Mouse (Mus musculus): ENCODE data around the gene 4932438H23Rik.

4932438H23Rik gene

GRCm38 (mm10) chr16:91095022-91095421, at the start of gene 4932438H23Rik:
Gene 4932438H23Rik, minus strand, starts transcription at chr16:91095122.
- DNase-seq (ENCODE audit: low spot score) = no peak

GRCm38 (mm10) chr16:91140991-91141630, 46.2 kb upstream of the 4932438H23Rik start:
- DNase-seq (ENCODE audit: low spot score) = no peak

- no peak for DNase-seq (ENCODE audit: low spot score)
Observed at GRCm38 (mm10) chr16:91140457-91140856, 45.5 kb upstream of the 4932438H23Rik start.

DNA sequence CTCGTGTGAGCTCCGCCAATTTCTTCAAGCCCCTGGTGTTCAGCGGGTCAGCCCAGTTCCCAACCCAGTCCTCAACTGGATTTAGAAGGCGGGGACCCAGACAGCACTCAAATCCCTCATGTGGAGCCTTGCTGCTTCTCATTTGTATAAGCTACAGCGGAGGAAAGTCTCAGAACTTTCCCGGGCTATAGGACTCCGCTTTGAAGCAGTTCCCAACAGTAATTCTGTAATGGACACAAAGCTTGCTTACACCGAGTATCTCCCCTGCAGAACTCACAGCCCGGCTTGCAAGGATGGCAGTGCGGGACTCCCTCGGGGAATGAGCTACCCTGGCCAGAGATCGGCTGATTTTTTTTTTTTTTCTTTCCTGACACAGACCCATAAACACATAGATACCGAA, 45.1 kb upstream of the 4932438H23Rik start:
- no peak for DNase-seq (ENCODE audit: low spot score)

- no peak for DNase-seq (ENCODE audit: low spot score)
Observed at GRCm38 (mm10) chr16:91139481-91139880, 44.6 kb upstream of the 4932438H23Rik start.

GRCm38 (mm10) chr16:91138736-91139135, 43.8 kb upstream of the 4932438H23Rik start:
- DNase-seq (ENCODE audit: low spot score) = no peak

- no peak for DNase-seq (ENCODE audit: low spot score)
Observed at GRCm38 (mm10) chr16:91138151-91138550, 43.2 kb upstream of the 4932438H23Rik start.

DNA sequence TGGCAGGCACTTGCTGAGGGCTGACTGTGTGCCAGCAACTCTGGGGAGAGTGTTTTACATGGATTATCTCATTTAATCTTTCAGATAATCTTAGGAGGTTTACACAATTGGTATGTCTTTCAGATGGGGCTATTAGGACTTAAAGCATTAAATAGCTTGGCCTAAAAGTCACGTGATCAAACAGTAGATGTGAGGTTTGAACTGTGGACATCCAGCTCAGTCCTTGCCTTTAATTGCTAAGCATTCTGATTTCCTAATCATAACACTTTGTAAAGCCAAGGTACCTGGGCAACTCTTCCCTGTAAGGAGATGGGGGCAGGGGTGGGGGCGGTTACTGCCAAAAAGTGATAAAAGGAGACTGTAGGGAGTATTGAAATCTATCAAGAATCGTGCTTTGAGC, 41.7 kb upstream of the 4932438H23Rik start:
- DNase-seq (ENCODE audit: low spot score) = no peak

DNA sequence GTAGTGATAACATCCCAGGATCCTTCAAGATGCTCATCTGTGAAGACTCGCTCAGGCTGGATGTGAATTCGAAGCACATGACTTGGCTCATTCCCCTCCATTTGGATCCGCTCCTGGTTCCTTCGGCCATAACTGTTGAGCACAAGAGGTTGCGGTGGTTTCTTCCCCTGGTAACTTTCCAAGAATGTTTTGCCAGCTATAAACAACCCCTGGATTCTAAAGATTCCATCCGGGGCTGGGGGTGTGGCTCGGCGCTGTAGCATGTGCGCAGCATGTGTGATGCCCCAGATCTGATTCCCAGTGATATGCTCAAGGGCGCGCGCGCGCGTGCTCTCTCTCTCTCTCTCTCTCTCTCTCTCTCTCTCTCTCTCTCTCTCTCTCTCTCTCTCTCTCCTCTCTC, 35.0 kb upstream of the 4932438H23Rik start:
- DNase-seq (ENCODE audit: low spot score) = no peak

DNA sequence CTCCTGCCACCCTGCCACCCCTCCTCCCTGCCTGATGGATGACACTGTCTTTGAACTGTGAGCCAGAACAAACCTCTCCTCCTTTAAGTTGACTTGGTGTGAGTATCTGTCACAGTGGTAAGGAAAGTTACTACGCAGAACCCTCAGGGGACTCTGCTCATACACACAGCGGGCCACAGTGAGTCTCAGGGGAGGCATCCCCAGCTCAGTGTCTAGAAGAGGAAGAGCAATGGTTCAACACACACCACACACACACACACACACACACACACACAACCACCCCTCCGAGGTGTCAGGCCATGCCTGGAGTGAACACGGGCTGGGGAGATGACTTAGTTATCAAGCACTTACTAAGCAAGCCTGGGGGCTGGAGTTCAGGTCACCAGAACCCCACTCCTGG, 33.5 kb upstream of the 4932438H23Rik start:
- no peak for DNase-seq (ENCODE audit: low spot score)

GRCm38 (mm10) chr16:91126734-91127524, 32.0 kb upstream of the 4932438H23Rik start:
- DNase-seq (ENCODE audit: low spot score) = no peak

DNA sequence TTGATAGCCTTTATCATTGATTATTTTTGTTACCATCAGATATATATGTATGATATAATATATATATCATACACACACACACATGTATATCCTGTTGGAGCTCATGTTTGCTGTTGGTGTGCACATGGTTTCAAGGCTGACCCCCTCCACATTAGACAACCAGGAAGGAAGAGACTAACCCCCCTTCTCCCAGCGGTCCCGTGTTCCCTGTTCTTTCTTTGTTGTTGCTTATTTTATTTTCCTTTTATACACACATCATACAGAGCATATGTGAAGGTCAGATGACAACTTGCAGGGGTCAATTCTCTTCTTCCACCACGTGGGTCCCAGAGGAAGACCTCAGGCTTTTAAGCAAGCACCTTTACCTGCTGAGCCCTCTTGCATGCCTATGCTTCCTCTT, 29.3 kb upstream of the 4932438H23Rik start:
- DNase-seq (ENCODE audit: low spot score) = no peak

GRCm38 (mm10) chr16:91123821-91124220, 28.9 kb upstream of the 4932438H23Rik start:
- DNase-seq (ENCODE audit: low spot score) = no peak

DNA sequence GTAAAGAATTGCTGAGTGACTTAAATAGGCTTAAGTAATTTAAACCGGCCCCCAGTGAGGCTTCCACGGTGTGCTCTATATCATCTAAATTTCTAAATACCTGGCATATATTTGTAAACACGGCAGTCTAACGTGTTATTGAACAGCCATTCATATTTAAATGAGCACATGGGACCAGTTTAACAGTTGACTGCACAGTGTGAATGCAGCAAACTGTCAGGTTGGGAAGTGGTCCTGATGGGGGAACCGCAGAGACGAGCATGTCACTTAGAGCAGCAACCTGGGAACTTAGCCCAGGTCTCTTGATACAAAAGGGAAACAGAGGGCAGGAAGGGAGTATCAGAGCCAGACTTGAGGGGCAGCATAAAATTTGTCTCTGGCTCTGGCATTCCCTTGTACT, 25.0 kb upstream of the 4932438H23Rik start:
- DNase-seq (ENCODE audit: low spot score) = no peak

GRCm38 (mm10) chr16:91116696-91117095, 21.8 kb upstream of the 4932438H23Rik start:
- DNase-seq (ENCODE audit: low spot score) = no peak

DNA sequence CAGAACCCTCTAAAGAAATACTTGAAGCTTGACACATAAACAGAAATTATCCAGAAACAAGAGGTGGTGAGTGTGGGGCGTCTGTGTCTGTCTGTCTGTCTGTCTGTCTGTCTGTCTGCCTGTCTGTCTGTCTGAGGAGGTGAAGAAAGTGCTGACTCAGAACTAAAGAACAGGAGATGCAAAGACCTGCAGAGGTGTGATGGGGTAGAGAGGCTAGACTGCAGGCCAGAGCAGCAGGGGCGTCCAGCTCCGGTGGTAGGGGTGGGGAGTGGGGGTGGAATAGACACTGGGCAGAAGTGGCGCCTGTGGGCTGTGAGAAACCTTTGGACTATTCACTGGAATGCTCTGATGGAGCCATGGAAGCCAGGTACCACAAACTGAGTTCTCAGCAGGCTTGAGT, 21.1 kb upstream of the 4932438H23Rik start:
- no peak for DNase-seq (ENCODE audit: low spot score)

DNA sequence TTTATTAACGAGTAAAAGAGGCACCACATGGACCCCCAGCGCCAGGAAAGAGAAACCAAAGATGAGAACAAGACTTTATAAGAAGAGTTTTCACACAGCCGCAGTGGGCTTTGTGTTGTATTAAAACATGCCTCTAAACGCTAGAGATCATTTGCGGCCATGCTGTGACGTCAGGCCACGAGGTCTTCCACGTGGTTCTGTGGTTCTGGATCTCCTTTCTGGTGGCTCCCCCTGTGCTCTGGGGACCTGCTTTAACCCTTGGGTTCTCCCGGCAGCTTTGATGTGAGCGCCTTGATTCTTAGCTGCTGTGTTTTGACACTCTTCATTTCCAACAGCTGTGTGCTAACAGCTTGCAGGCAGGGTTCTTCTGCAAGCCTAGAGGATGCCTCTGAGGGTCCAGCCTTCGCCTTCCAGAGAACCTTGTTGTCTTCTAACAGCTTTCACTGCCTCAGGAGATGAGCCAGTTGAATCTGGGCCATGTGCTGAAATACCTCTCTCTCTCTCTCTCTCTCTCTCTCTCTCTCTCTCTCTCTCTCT, 16.1 kb upstream of the 4932438H23Rik start:
- peak; percentile 56 for DNase-seq (ENCODE audit: low spot score)

- no peak for DNase-seq (ENCODE audit: low spot score)
Observed at GRCm38 (mm10) chr16:91107608-91108007, 12.7 kb upstream of the 4932438H23Rik start.

- no peak for DNase-seq (ENCODE audit: low spot score)
Observed at GRCm38 (mm10) chr16:91105481-91106051, 10.6 kb upstream of the 4932438H23Rik start.

GRCm38 (mm10) chr16:91104821-91105480, 10.0 kb upstream of the 4932438H23Rik start:
- DNase-seq (ENCODE audit: low spot score) = no peak

- peak; percentile 69 for DNase-seq (ENCODE audit: low spot score)
Observed at GRCm38 (mm10) chr16:91103386-91103785, 8.5 kb upstream of the 4932438H23Rik start.

GRCm38 (mm10) chr16:91100484-91100883, 5.6 kb upstream of the 4932438H23Rik start:
- DNase-seq (ENCODE audit: low spot score) = no peak

Data from T-cell, adult 2 months (primary cell).